Mouse (Mus musculus): ENCODE measurements around the gene Col1a1.
"Not testable (repeated sequence)": the region's sequence is repeated elsewhere in the genome, so short reads cannot be mapped to it uniquely, and the experiment has no call there.

The Col1a1 gene

GRCm38 (mm10) chr11:94938296-94938695 is 2.3 kb downstream of the Col1a1 start:
- DNase-seq (ENCODE audit: low spot score), result no peak

GRCm38 (mm10) chr11:94939280-94939679 is 3.3 kb downstream of the Col1a1 start:
- peak; percentile 72 for DNase-seq (ENCODE audit: low spot score)

GRCm38 (mm10) chr11:94941121-94941520 is 5.1 kb downstream of the Col1a1 start:
- no peak for DNase-seq (ENCODE audit: low spot score)

- DNase-seq (ENCODE audit: low spot score), result no peak
These were observed 5.8 kb downstream of the Col1a1 start for GRCm38 (mm10) chr11:94941776-94942175.

GRCm38 (mm10) chr11:94942282-94943023 is 6.4 kb downstream of the Col1a1 start:
- DNase-seq (ENCODE audit: low spot score), result no peak

GRCm38 (mm10) chr11:94943054-94943453 is 7.0 kb downstream of the Col1a1 start:
- no peak for DNase-seq (ENCODE audit: low spot score)

GRCm38 (mm10) chr11:94944295-94944694 is 8.3 kb downstream of the Col1a1 start:
- no peak for DNase-seq (ENCODE audit: low spot score)

GRCm38 (mm10) chr11:94945236-94945635 is 9.2 kb downstream of the Col1a1 start:
- no peak for DNase-seq (ENCODE audit: low spot score)

GRCm38 (mm10) chr11:94952169-94952568 is 16.1 kb downstream of the Col1a1 start:
- DNase-seq (ENCODE audit: low spot score), result no peak

GRCm38 (mm10) chr11:94955103-94955502 is 19.1 kb downstream of the Col1a1 start:
- no peak for DNase-seq (ENCODE audit: low spot score)

- DNase-seq (ENCODE audit: low spot score), result no peak
These were observed 21.7 kb downstream of the Col1a1 start for GRCm38 (mm10) chr11:94957693-94958064.

- peak; percentile 63 for DNase-seq (ENCODE audit: low spot score)
These were observed 22.2 kb downstream of the Col1a1 start for GRCm38 (mm10) chr11:94958065-94958858.

- DNase-seq (ENCODE audit: low spot score), result no peak
These were observed 26.6 kb downstream of the Col1a1 start for GRCm38 (mm10) chr11:94962534-94963101.

GRCm38 (mm10) chr11:94967419-94967818 is 31.4 kb downstream of the Col1a1 start, which contains the start of gene Hils1:
TSS of gene Hils1 (plus strand) at chr11:94967593.
- no peak for DNase-seq (ENCODE audit: low spot score)

- DNase-seq (ENCODE audit: low spot score), result no peak
These were observed 32.2 kb downstream of the Col1a1 start for GRCm38 (mm10) chr11:94968187-94968586.

GRCm38 (mm10) chr11:94969709-94970108 is 33.7 kb downstream of the Col1a1 start:
- not testable (repeated sequence) for DNase-seq (ENCODE audit: low spot score)

GRCm38 (mm10) chr11:94970210-94970943 is 34.4 kb downstream of the Col1a1 start:
- peak; percentile 85 for DNase-seq (ENCODE audit: low spot score)

- DNase-seq (ENCODE audit: low spot score), result no peak
These were observed 36.0 kb downstream of the Col1a1 start for GRCm38 (mm10) chr11:94971895-94972615.

GRCm38 (mm10) chr11:94972887-94973286 is 36.9 kb downstream of the Col1a1 start:
- no peak for DNase-seq (ENCODE audit: low spot score)

- no peak for DNase-seq (ENCODE audit: low spot score)
These were observed 37.3 kb downstream of the Col1a1 start for GRCm38 (mm10) chr11:94973313-94973712.

GRCm38 (mm10) chr11:94974951-94975350 is 38.9 kb downstream of the Col1a1 start:
- DNase-seq (ENCODE audit: low spot score), result no peak

- DNase-seq (ENCODE audit: low spot score), result no peak
These were observed 40.2 kb downstream of the Col1a1 start, which contains the start of gene Sgca for GRCm38 (mm10) chr11:94976199-94976598. TSS of gene Sgca (minus strand) at chr11:94976327.
